Comparison of ENCODE assay signal across 8 mouse cellular contexts in the genomic region with DNA sequence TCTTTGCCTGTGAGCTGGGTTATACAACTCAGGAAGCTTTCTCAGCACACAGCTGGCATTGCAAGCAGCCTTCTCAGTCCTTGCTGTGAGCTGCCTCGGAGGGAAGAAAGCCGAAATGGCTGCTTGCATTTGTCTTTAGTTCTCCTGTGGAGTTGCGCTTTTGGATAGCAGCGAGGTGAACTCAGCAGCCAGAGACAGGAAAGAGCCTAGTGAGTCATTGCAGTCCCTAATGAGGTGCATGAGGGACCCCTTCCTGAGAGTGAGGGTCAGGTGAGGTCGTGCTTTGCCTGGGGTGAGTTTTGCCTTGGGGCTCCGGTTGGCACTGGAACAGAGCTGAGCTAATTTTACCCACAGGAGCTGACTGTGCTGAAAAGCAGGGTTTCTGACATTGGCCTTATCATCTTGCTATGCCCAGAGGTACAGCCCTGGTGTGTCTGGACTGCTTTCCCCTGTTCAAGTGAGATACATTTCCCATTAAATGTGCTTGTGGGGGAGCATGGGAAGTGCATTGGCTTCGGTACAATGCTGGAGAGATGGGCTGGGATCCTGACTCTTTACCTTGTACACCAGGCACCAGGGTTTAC. TPM values are rescaled to one million over a fixed set of nuclear protein-coding genes. Genes with fewer than 3 reads are reported as not detected.
DNase-seq lines count a peak whose midpoint lies in the region; ATAC-seq and TF ChIP-seq lines count a peak whose summit lies in the region.

No protein-coding gene starts in this region.

- H3K4me2 ChIP-seq in forebrain, embryonic 16.5 days (ENCODE audit: low read length) = no peak overlapping the region
- H3K4me2 ChIP-seq in intestine, postnatal 0 days (replicated peaks; ENCODE audit: low read depth) = no peak overlapping the region
- H3K4me2 ChIP-seq in myocyte (ENCODE audit: low read depth) = peak overlapping the region; percentile 28

- peak; percentile 17 for DNase-seq in layer of hippocampus, adult 11-12 months (ENCODE audit: low spot score)
- no peak for DNase-seq in layer of hippocampus, adult 18-20 months (ENCODE audit: low spot score in 2 of 2)
- peak; percentile 50 for DNase-seq in adrenal gland, postnatal 10 days
- DNase-seq in left cerebral cortex, adult 18-20 months (ENCODE audit: low spot score in 2 of 2) = no peak
- no peak for DNase-seq in urinary bladder, postnatal 36 days (ENCODE audit: low spot score in 2 of 2)

- H3K4me3 ChIP-seq in forebrain, embryonic 16.5 days (replicated peaks; ENCODE audit: low read length) = no peak overlapping the region
- no peak overlapping the region for H3K4me3 ChIP-seq in intestine, postnatal 0 days (ENCODE audit: low read depth, low read length)
- H3K4me3 ChIP-seq in myocyte = no peak overlapping the region

- 43% methylated on average over 7 of the region's 7 CpGs for WGBS in forebrain, embryonic 16.5 days
- WGBS in intestine, postnatal 0 days = 60% methylated on average over 7 of the region's 7 CpGs

- no peaks in the 10 kb centered on the region for H3K36me3 ChIP-seq in forebrain, embryonic 16.5 days (ENCODE audit: control insufficient read depth, insufficient read depth)
- no peaks in the 10 kb centered on the region; the same call in 1 of the 2 replicates for H3K36me3 ChIP-seq in intestine, postnatal 0 days (ENCODE audit: control insufficient read depth, insufficient read depth)
- no peaks in the 10 kb centered on the region for H3K36me3 ChIP-seq in myocyte (ENCODE audit: control insufficient read depth, insufficient read depth)

- peaks cover 97% of the 10 kb centered on the region for H3K79me2 ChIP-seq in myocyte (ENCODE audit: control insufficient read depth, insufficient read depth)

- no peak for TF ChIP-seq POLR2A in myocyte (IDR thresholded peaks at IDR 0.05; ENCODE audit: insufficient read length, low read depth)

- no peak for TF ChIP-seq CTCF in intestine, postnatal 0 days (IDR thresholded peaks at IDR 0.05; ENCODE audit: low read depth)

- no peaks in the 10 kb centered on the region for H3K27me3 ChIP-seq in forebrain, embryonic 16.5 days (replicated peaks; ENCODE audit: control insufficient read depth, insufficient read depth, low read length)
- no peaks in the 10 kb centered on the region for H3K27me3 ChIP-seq in intestine, postnatal 0 days (replicated peaks; ENCODE audit: control insufficient read depth, insufficient read depth, low read length)
- no peaks in the 10 kb centered on the region for H3K27me3 ChIP-seq in myocyte (ENCODE audit: control insufficient read depth, insufficient read depth, insufficient read length)

- H3K9me3 ChIP-seq in forebrain, embryonic 16.5 days (ENCODE audit: control insufficient read depth, low read length) = no peaks in the 10 kb centered on the region
- no peaks in the 10 kb centered on the region for H3K9me3 ChIP-seq in intestine, postnatal 0 days (ENCODE audit: control insufficient read depth)

- no peak overlapping the region for H3ac ChIP-seq in myocyte (ENCODE audit: control insufficient read depth, insufficient read length)

- ATAC-seq in forebrain, embryonic 16.5 days = peak; percentile 39; the same call in 1 of the 2 replicates
- no peak for ATAC-seq in intestine, postnatal 0 days

- no peak overlapping the region for H3K9ac ChIP-seq in forebrain, embryonic 16.5 days (replicated peaks; ENCODE audit: low read depth, low read length)
- H3K9ac ChIP-seq in intestine, postnatal 0 days (ENCODE audit: low read depth, low read length) = no peak overlapping the region

- no peak overlapping the region for H3K27ac ChIP-seq in forebrain, embryonic 16.5 days (ENCODE audit: low read length)
- H3K27ac ChIP-seq in intestine, postnatal 0 days (ENCODE audit: low read depth, low read length) = peak overlapping the region; percentile 46

- peaks cover 12% of the 10 kb centered on the region for H3K4me1 ChIP-seq in forebrain, embryonic 16.5 days (replicated peaks; ENCODE audit: control insufficient read depth, insufficient read depth, low read length)
- peaks cover 5% of the 10 kb centered on the region; the same call in 1 of the 2 replicates for H3K4me1 ChIP-seq in intestine, postnatal 0 days (replicated peaks; ENCODE audit: control insufficient read depth, insufficient read depth, low read length)

TF ChIP-seq in myocyte, 11 proteins besides CTCF, POLR2A, EP300 and RAD21:
- no peak for TF ChIP-seq USF1 (IDR thresholded peaks at IDR 0.05; ENCODE audit: low read depth)
- TF ChIP-seq MAX (IDR thresholded peaks at IDR 0.05; ENCODE audit: low read depth) = no peak
- no peak for TF ChIP-seq MYOD1 (IDR thresholded peaks at IDR 0.05; ENCODE audit: control insufficient read depth in 1 of 3, insufficient read length in 2 of 3, low read depth in 2 of 3)
- TF ChIP-seq CEBPB (IDR thresholded peaks at IDR 0.05; ENCODE audit: insufficient read depth, poor library complexity, severe bottlenecking) = no peak
- no peak for TF ChIP-seq REST (IDR thresholded peaks at IDR 0.05; ENCODE audit: insufficient read depth, insufficient read length)
- no peak for TF ChIP-seq MYOG (IDR thresholded peaks at IDR 0.05; ENCODE audit: control insufficient read depth in 1 of 3, insufficient read depth in 1 of 3, insufficient read length in 2 of 3, low read depth in 2 of 3)
TF ChIP-seq in myocyte: peak in this region for 0.

RNA-seq across cellular contexts. Expression of a gene that starts 41.3 kb away (rescaled TPM):
- total RNA-seq in layer of hippocampus, adult 18-20 months (2021) = 1 to 10 TPM; 7.5 to 7.8 TPM
- total RNA-seq in adrenal gland, postnatal 10 days (2021) = 10 to 100 TPM; 42.2 to 60.6 TPM
- polyA plus RNA-seq in forebrain, embryonic 16.5 days (2015; fragmentation: Nextera tagmentation; extraction: Ambion mirVana) = 10.5 and 12.2 TPM in 2 replicates
- polyA plus RNA-seq in intestine, postnatal 0 days (2015; fragmentation: Nextera tagmentation; extraction: Ambion mirVana) = 32.8 and 37.5 TPM in 2 replicates
- polyA plus RNA-seq in myocyte (2012; fragmentation: generic; extraction: Trizol) = 4.8 TPM
- total RNA-seq in left cerebral cortex, adult 18-20 months (2021) = 1 to 10 TPM; 5.0 to 6.2 TPM

Comparison
In these comparisons a context has a peak if more than half of its experiments do, and no peak if none do; other contexts are left out.
1. DNase-seq: peak in layer of hippocampus, adult 11-12 months (single experiment) and adrenal gland, postnatal 10 days (single experiment); none in layer of hippocampus, adult 18-20 months (0 of 2), left cerebral cortex, adult 18-20 months (0 of 2) and urinary bladder, postnatal 36 days (0 of 2).
2. RNA of a gene that starts 41.3 kb away (total RNA-seq): 42.2 to 60.6 TPM in adrenal gland, postnatal 10 days; 7.5 to 7.8 TPM in layer of hippocampus, adult 18-20 months and 5.0 to 6.2 TPM in left cerebral cortex, adult 18-20 months; every median in the first group is over 4 times any median in the second.